Mouse (Mus musculus): ENCODE measurements around the gene Fktn. TPM values are rescaled to one million over a fixed set of nuclear protein-coding genes. Genes with fewer than 3 reads are reported as not detected.
"Not testable (repeated sequence)": the region's sequence is repeated elsewhere in the genome, so short reads cannot be mapped to it uniquely, and the experiment has no call there.

The Fktn gene
- 25.3 and 28.7 TPM in 2 replicates for polyA plus RNA-seq (2015; fragmentation: Nextera tagmentation; extraction: Ambion mirVana)

GRCm38 (mm10) chr4:53713704-53714050 lies at the start of gene Fktn:
Gene Fktn, plus strand, starts transcription at chr4:53713998.
- Histone ChIP-seq H3K9me3 (ENCODE audit: control insufficient read depth, low read length) (no peaks in the 10 kb centered on the region), H3K9ac (ENCODE audit: low read depth, low read length) (peak within 1 kb of the TSS; percentile 89), H3K4me2 (ENCODE audit: low read length) (peak within 1 kb of the TSS; percentile 80), H3K36me3 (ENCODE audit: control insufficient read depth, insufficient read depth, low read length) (no peaks in the 10 kb centered on the region), H3K4me1 (ENCODE audit: control insufficient read depth, insufficient read depth, low read depth, low read length) (peaks cover 4% of the 10 kb centered on the region), H3K4me3 (ENCODE audit: low read length) (peak within 1 kb of the TSS; percentile 76), H3K27me3 (replicated peaks; ENCODE audit: control insufficient read depth, insufficient read depth, low read length) (no peaks in the 10 kb centered on the region), H3K27ac (ENCODE audit: low read depth, low read length) (peak within 1 kb of the TSS; percentile 80)
- WGBS = 3% methylated on average over 7 of the region's 7 CpGs
- ATAC-seq = peak; percentile 86

- H3K4me3 ChIP-seq (ENCODE audit: low read length) = no peak overlapping the region
- H3K9ac ChIP-seq (ENCODE audit: low read depth, low read length) = no peak overlapping the region
- H3K27ac ChIP-seq (ENCODE audit: low read depth, low read length) = no peak overlapping the region
- H3K9me3 ChIP-seq (ENCODE audit: control insufficient read depth, low read length) = no peaks in the 10 kb centered on the region
- no peak for ATAC-seq
- no peaks in the 10 kb centered on the region for H3K4me1 ChIP-seq (ENCODE audit: control insufficient read depth, insufficient read depth, low read depth, low read length)
- peaks cover 16% of the 10 kb centered on the region for H3K36me3 ChIP-seq (ENCODE audit: control insufficient read depth, insufficient read depth, low read length)
- H3K4me2 ChIP-seq (ENCODE audit: low read length) = no peak overlapping the region
- H3K27me3 ChIP-seq (replicated peaks; ENCODE audit: control insufficient read depth, insufficient read depth, low read length) = no peaks in the 10 kb centered on the region
- 84% methylated on average over 8 of the region's 8 CpGs for WGBS
These were observed 31.7 kb upstream of the Fktn start for GRCm38 (mm10) chr4:53682092-53682491.

GRCm38 (mm10) chr4:53688965-53689364 lies 24.8 kb upstream of the Fktn start:
- H3K9ac ChIP-seq (ENCODE audit: low read depth, low read length) = no peak overlapping the region
- H3K36me3 ChIP-seq (ENCODE audit: control insufficient read depth, insufficient read depth, low read length) = 0 out of 2 replicates have a peak, but pooled peaks cover 4% of the 10 kb centered on the region
- ATAC-seq = no peak
- H3K27me3 ChIP-seq (replicated peaks; ENCODE audit: control insufficient read depth, insufficient read depth, low read length) = no peaks in the 10 kb centered on the region
- no peaks in the 10 kb centered on the region for H3K9me3 ChIP-seq (ENCODE audit: control insufficient read depth, low read length)
- no peak overlapping the region for H3K4me2 ChIP-seq (ENCODE audit: low read length)
- 95% methylated on average over 4 of the region's 4 CpGs for WGBS
- no peak overlapping the region for H3K27ac ChIP-seq (ENCODE audit: low read depth, low read length)
- H3K4me1 ChIP-seq (ENCODE audit: control insufficient read depth, insufficient read depth, low read depth, low read length) = no peaks in the 10 kb centered on the region
- H3K4me3 ChIP-seq (ENCODE audit: low read length) = no peak overlapping the region

- Histone ChIP-seq H3K27me3 (replicated peaks; ENCODE audit: control insufficient read depth, insufficient read depth, low read length) (no peaks in the 10 kb centered on the region), H3K9me3 (ENCODE audit: control insufficient read depth, low read length) (no peaks in the 10 kb centered on the region), H3K36me3 (ENCODE audit: control insufficient read depth, insufficient read depth, low read length) (peaks cover 11% of the 10 kb centered on the region; the same call in 1 of the 2 replicates), H3K4me3 (ENCODE audit: low read length) (no peak overlapping the region), H3K27ac (ENCODE audit: low read depth, low read length) (no peak overlapping the region), H3K4me1 (ENCODE audit: control insufficient read depth, insufficient read depth, low read depth, low read length) (no peaks in the 10 kb centered on the region), H3K4me2 (ENCODE audit: low read length) (no peak overlapping the region), H3K9ac (ENCODE audit: low read depth, low read length) (no peak overlapping the region)
- no peak for ATAC-seq
- WGBS = 100% methylated on average over 1 of the region's 1 CpGs
These were observed 22.4 kb upstream of the Fktn start for GRCm38 (mm10) chr4:53691418-53691817.

- ATAC-seq = not testable (repeated sequence)
These were observed 4.6 kb upstream of the Fktn start for GRCm38 (mm10) chr4:53709166-53709565.

GRCm38 (mm10) chr4:53710021-53710420 lies 3.8 kb upstream of the Fktn start:
- H3K4me2 ChIP-seq (ENCODE audit: low read length) = no peak overlapping the region
- H3K36me3 ChIP-seq (ENCODE audit: control insufficient read depth, insufficient read depth, low read length) = no peaks in the 10 kb centered on the region
- H3K9me3 ChIP-seq (ENCODE audit: control insufficient read depth, low read length) = no peaks in the 10 kb centered on the region
- no peak overlapping the region for H3K27ac ChIP-seq (ENCODE audit: low read depth, low read length)
- 90% methylated on average over 2 of the region's 2 CpGs for WGBS
- H3K4me1 ChIP-seq (ENCODE audit: control insufficient read depth, insufficient read depth, low read depth, low read length) = no peaks in the 10 kb centered on the region; the same call in 1 of the 2 replicates
- no peak overlapping the region for H3K4me3 ChIP-seq (ENCODE audit: low read length)
- ATAC-seq = no peak
- H3K27me3 ChIP-seq (replicated peaks; ENCODE audit: control insufficient read depth, insufficient read depth, low read length) = no peaks in the 10 kb centered on the region
- H3K9ac ChIP-seq (ENCODE audit: low read depth, low read length) = no peak overlapping the region

More at GRCm38 (mm10) chr4:53709166-53709565, 4.6 kb upstream of the Fktn start:
- not testable (repeated sequence) for H3K4me3 ChIP-seq (ENCODE audit: low read length); H3K27me3 ChIP-seq (replicated peaks; ENCODE audit: control insufficient read depth, insufficient read depth, low read length); H3K27ac ChIP-seq (ENCODE audit: low read depth, low read length); H3K9ac ChIP-seq (ENCODE audit: low read depth, low read length); H3K4me2 ChIP-seq (ENCODE audit: low read length); H3K9me3 ChIP-seq (ENCODE audit: control insufficient read depth, low read length); H3K4me1 ChIP-seq (ENCODE audit: control insufficient read depth, insufficient read depth, low read depth, low read length); H3K36me3 ChIP-seq (ENCODE audit: control insufficient read depth, insufficient read depth, low read length)

GRCm38 (mm10) chr4:53710555-53711328 lies 3.1 kb upstream of the Fktn start:
- Histone ChIP-seq H3K27me3 (replicated peaks; ENCODE audit: control insufficient read depth, insufficient read depth, low read length) (no peaks in the 10 kb centered on the region), H3K9ac (ENCODE audit: low read depth, low read length) (no peak overlapping the region), H3K4me3 (ENCODE audit: low read length) (no peak overlapping the region), H3K4me2 (ENCODE audit: low read length) (no peak overlapping the region), H3K4me1 (ENCODE audit: control insufficient read depth, insufficient read depth, low read depth, low read length) (peaks cover 4% of the 10 kb centered on the region), H3K9me3 (ENCODE audit: control insufficient read depth, low read length) (no peaks in the 10 kb centered on the region), H3K36me3 (ENCODE audit: control insufficient read depth, insufficient read depth, low read length) (no peaks in the 10 kb centered on the region), H3K27ac (ENCODE audit: low read depth, low read length) (no peak overlapping the region)
- 92% methylated on average over 6 of the region's 6 CpGs for WGBS
- no peak for ATAC-seq

- no peaks in the 10 kb centered on the region for H3K9me3 ChIP-seq (ENCODE audit: control insufficient read depth, low read length)
- H3K27me3 ChIP-seq (replicated peaks; ENCODE audit: control insufficient read depth, insufficient read depth, low read length) = no peaks in the 10 kb centered on the region
- ATAC-seq = peak; percentile 96
- H3K9ac ChIP-seq (ENCODE audit: low read depth, low read length) = peak overlapping the region; percentile 89
- peak overlapping the region; percentile 76 for H3K4me3 ChIP-seq (ENCODE audit: low read length)
- peaks cover 4% of the 10 kb centered on the region for H3K4me1 ChIP-seq (ENCODE audit: control insufficient read depth, insufficient read depth, low read depth, low read length)
- H3K4me2 ChIP-seq (ENCODE audit: low read length) = peak overlapping the region; percentile 80
- 6% methylated on average over 58 of the region's 58 CpGs for whole genome bisulfite sequencing
- peak overlapping the region; percentile 80 for H3K27ac ChIP-seq (ENCODE audit: low read depth, low read length)
- no peaks in the 10 kb centered on the region for H3K36me3 ChIP-seq (ENCODE audit: control insufficient read depth, insufficient read depth, low read length)
These were observed 435 bp downstream of the Fktn start for GRCm38 (mm10) chr4:53714051-53714814.

- Histone ChIP-seq H3K9me3 (ENCODE audit: control insufficient read depth, low read length) (no peaks in the 10 kb centered on the region), H3K9ac (ENCODE audit: low read depth, low read length) (no peak overlapping the region), H3K4me2 (ENCODE audit: low read length) (no peak overlapping the region), H3K4me3 (ENCODE audit: low read length) (no peak overlapping the region), H3K27ac (ENCODE audit: low read depth, low read length) (no peak overlapping the region), H3K36me3 (ENCODE audit: control insufficient read depth, insufficient read depth, low read length) (peaks cover under 1% of the 10 kb centered on the region), H3K4me1 (ENCODE audit: control insufficient read depth, insufficient read depth, low read depth, low read length) (peaks cover 4% of the 10 kb centered on the region), H3K27me3 (replicated peaks; ENCODE audit: control insufficient read depth, insufficient read depth, low read length) (no peaks in the 10 kb centered on the region)
- no peak for ATAC-seq
These were observed 2.2 kb downstream of the Fktn start for GRCm38 (mm10) chr4:53715977-53716376.

All from hindbrain, embryonic 16.5 days (tissue).